ENCODE assay signal across 10 mouse cellular contexts in the genomic region with DNA sequence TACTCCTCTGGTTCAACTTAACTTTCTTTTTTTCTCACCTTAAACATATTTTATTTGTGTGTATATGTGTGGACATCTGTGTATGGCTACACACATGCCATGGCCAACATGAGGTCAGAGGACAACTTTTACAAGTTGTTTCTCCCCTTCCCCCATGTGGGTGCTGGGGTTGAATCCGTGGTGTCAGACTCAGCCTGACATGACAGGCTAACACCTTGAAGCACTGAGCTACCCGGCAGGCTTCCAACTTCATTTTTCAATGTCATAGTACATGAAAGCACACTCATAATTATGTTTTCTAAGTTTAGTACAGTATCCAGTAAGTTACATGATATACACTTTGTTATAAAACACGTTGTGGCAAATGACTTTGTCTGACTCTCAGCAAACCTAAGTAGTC. TPM values are rescaled to one million over a fixed set of nuclear protein-coding genes. Genes with fewer than 3 reads are reported as not detected.
DNase-seq lines count a peak whose midpoint lies in the region; ATAC-seq and TF ChIP-seq lines count a peak whose summit lies in the region.
"Had no signal": no experiment of that assay in that cellular context is flagged by ENCODE, and none has a peak within 500 bp of the region (broad histone marks: within the 10 kb centered on the region; RNA-seq: fewer than 3 reads in every experiment).

No protein-coding gene starts in this region.

- no peak overlapping the region for H3K9ac ChIP-seq in forebrain, postnatal 0 days
- no peak overlapping the region for H3K9ac ChIP-seq in forebrain, embryonic 15.5 days (replicated peaks)
- no peak overlapping the region for H3K9ac ChIP-seq in kidney, postnatal 0 days (ENCODE audit: low read depth, low read length)
- peak overlapping the region; percentile 67 for H3K9ac ChIP-seq in heart, embryonic 16.5 days (ENCODE audit: low read length)
- H3K9ac ChIP-seq in liver, embryonic 16.5 days (ENCODE audit: low read depth, low read length) = peak overlapping the region; percentile 39; the same call in 1 of the 2 replicates

- H3K27me3 ChIP-seq in forebrain, postnatal 0 days (ENCODE audit: insufficient read depth, low read length) = no peaks in the 10 kb centered on the region
- no peaks in the 10 kb centered on the region for H3K27me3 ChIP-seq in forebrain, embryonic 15.5 days
- no peaks in the 10 kb centered on the region for H3K27me3 ChIP-seq in kidney, postnatal 0 days (ENCODE audit: insufficient read depth, low read length)
- H3K27me3 ChIP-seq in heart, embryonic 16.5 days (ENCODE audit: control insufficient read depth, insufficient read depth, low read length) = no peaks in the 10 kb centered on the region
- H3K27me3 ChIP-seq in liver, embryonic 16.5 days (ENCODE audit: control insufficient read depth, insufficient read depth, low read depth, low read length) = no peaks in the 10 kb centered on the region
- H3K27me3 ChIP-seq: Patski had no signal

- no peak for ATAC-seq in forebrain, postnatal 0 days
- ATAC-seq in forebrain, embryonic 15.5 days (replicated peaks) = no peak
- ATAC-seq in kidney, postnatal 0 days (replicated peaks; ENCODE audit: low FRiP score, low read depth) = no peak
- ATAC-seq in heart, embryonic 16.5 days (replicated peaks; ENCODE audit: extremely low read depth, insufficient read depth, low FRiP score) = no peak
- no peak for ATAC-seq in liver, embryonic 16.5 days (ENCODE audit: low read depth)

- DNase-seq in forebrain, postnatal 0 days = no peak
- no peak for DNase-seq in kidney, postnatal 0 days (ENCODE audit: low spot score)
- no peak for DNase-seq in kidney, postnatal 14 days
- DNase-seq in gastrocnemius, adult 8-10 months (ENCODE audit: low spot score in 2 of 2) = no peak
- no peak for DNase-seq in adrenal gland, postnatal 25 days

- peak overlapping the region; percentile 29; the same call in 1 of the 2 replicates for H3K27ac ChIP-seq in forebrain, postnatal 0 days (ENCODE audit: low read depth, low read length)
- no peak overlapping the region for H3K27ac ChIP-seq in forebrain, embryonic 15.5 days (replicated peaks)
- H3K27ac ChIP-seq in kidney, postnatal 0 days = peak overlapping the region; percentile 89
- H3K27ac ChIP-seq in heart, embryonic 16.5 days (ENCODE audit: low read length) = peak overlapping the region; percentile 100
- H3K27ac ChIP-seq in liver, embryonic 16.5 days (ENCODE audit: low read length) = peak overlapping the region; percentile 87

- peaks cover 4% of the 10 kb centered on the region; the same call in 1 of the 2 replicates for H3K4me1 ChIP-seq in forebrain, postnatal 0 days (ENCODE audit: insufficient read depth)
- peaks cover 16% of the 10 kb centered on the region for H3K4me1 ChIP-seq in forebrain, embryonic 15.5 days
- H3K4me1 ChIP-seq in kidney, postnatal 0 days (replicated peaks; ENCODE audit: insufficient read depth, low read length) = peaks cover 21% of the 10 kb centered on the region
- H3K4me1 ChIP-seq in heart, embryonic 16.5 days (ENCODE audit: control insufficient read depth, insufficient read depth, low read length) = peaks cover 68% of the 10 kb centered on the region
- peaks cover 59% of the 10 kb centered on the region for H3K4me1 ChIP-seq in liver, embryonic 16.5 days (ENCODE audit: control insufficient read depth, low read depth, low read length)

- no peak for TF ChIP-seq CTCF in forebrain, postnatal 0 days (IDR thresholded peaks at IDR 0.05; ENCODE audit: low read depth)
- no peak for TF ChIP-seq CTCF in kidney, postnatal 0 days (IDR thresholded peaks at IDR 0.05; ENCODE audit: low read depth)

- no peak overlapping the region for H3K4me3 ChIP-seq in forebrain, postnatal 0 days (ENCODE audit: low read depth, low read length)
- H3K4me3 ChIP-seq in forebrain, embryonic 15.5 days = no peak overlapping the region
- no peak overlapping the region for H3K4me3 ChIP-seq in kidney, postnatal 0 days (replicated peaks; ENCODE audit: low read depth, low read length)
- H3K4me3 ChIP-seq in heart, embryonic 16.5 days (ENCODE audit: low read length) = no peak overlapping the region
- H3K4me3 ChIP-seq in liver, embryonic 16.5 days (ENCODE audit: low read depth, low read length) = no peak overlapping the region

- WGBS in forebrain, postnatal 0 days = 84% methylated on average over 3 of the region's 3 CpGs
- 87% methylated on average over 3 of the region's 3 CpGs for WGBS in forebrain, embryonic 15.5 days
- WGBS in kidney, postnatal 0 days = 60% methylated on average over 3 of the region's 3 CpGs
- 27% methylated on average over 3 of the region's 3 CpGs for WGBS in heart, embryonic 16.5 days
- 70% methylated on average over 3 of the region's 3 CpGs for WGBS in liver, embryonic 16.5 days (ENCODE audit: insufficient replicate concordance)

- H3K4me2 ChIP-seq in forebrain, postnatal 0 days (ENCODE audit: low read depth) = no peak overlapping the region
- H3K4me2 ChIP-seq in forebrain, embryonic 15.5 days (replicated peaks) = no peak overlapping the region
- H3K4me2 ChIP-seq in kidney, postnatal 0 days (ENCODE audit: low read length) = no peak overlapping the region
- peak overlapping the region; percentile 71; the same call in 1 of the 2 replicates for H3K4me2 ChIP-seq in heart, embryonic 16.5 days (ENCODE audit: low read depth, low read length)
- no peak overlapping the region for H3K4me2 ChIP-seq in liver, embryonic 16.5 days (ENCODE audit: low read depth, low read length)

- no peaks in the 10 kb centered on the region for H3K36me3 ChIP-seq in forebrain, postnatal 0 days (ENCODE audit: insufficient read depth)
- H3K36me3 ChIP-seq in forebrain, embryonic 15.5 days = no peaks in the 10 kb centered on the region
- H3K36me3 ChIP-seq in kidney, postnatal 0 days (ENCODE audit: insufficient read depth, low read length) = no peaks in the 10 kb centered on the region
- no peaks in the 10 kb centered on the region for H3K36me3 ChIP-seq in heart, embryonic 16.5 days (ENCODE audit: control insufficient read depth, insufficient read depth)
- no peaks in the 10 kb centered on the region for H3K36me3 ChIP-seq in liver, embryonic 16.5 days (ENCODE audit: control insufficient read depth, insufficient read depth)

- no peaks in the 10 kb centered on the region for H3K9me3 ChIP-seq in forebrain, postnatal 0 days (ENCODE audit: low read length)
- no peaks in the 10 kb centered on the region for H3K9me3 ChIP-seq in forebrain, embryonic 15.5 days
- H3K9me3 ChIP-seq in kidney, postnatal 0 days (replicated peaks; ENCODE audit: low read length) = no peaks in the 10 kb centered on the region
- no peaks in the 10 kb centered on the region for H3K9me3 ChIP-seq in heart, embryonic 16.5 days (replicated peaks; ENCODE audit: control insufficient read depth, low read length)
- H3K9me3 ChIP-seq in liver, embryonic 16.5 days (replicated peaks; ENCODE audit: control insufficient read depth, low read length) = no peaks in the 10 kb centered on the region

RNA-seq across cellular contexts. Expression of a gene that starts 12.4 kb away (rescaled TPM):
- 1.9 and 5.0 TPM in 2 replicates for total RNA-seq in forebrain, postnatal 0 days (2014; rRNA removed)
- polyA plus RNA-seq in forebrain, postnatal 0 days (2015; fragmentation: Nextera tagmentation; extraction: Ambion mirVana) = 13.5 and 14.8 TPM in 2 replicates
- polyA plus RNA-seq in forebrain, embryonic 15.5 days (2015; fragmentation: Nextera tagmentation; extraction: Ambion mirVana) = 14.9 and 16.1 TPM in 2 replicates
- polyA plus RNA-seq in kidney, postnatal 0 days (2015; fragmentation: Nextera tagmentation; extraction: Ambion mirVana) = 16.3 and 16.4 TPM in 2 replicates
- polyA plus RNA-seq in heart, embryonic 16.5 days (2015; fragmentation: Nextera tagmentation; extraction: Ambion mirVana) = 15.2 and 15.7 TPM in 2 replicates
- 15.8 and 18.6 TPM in 2 replicates for polyA plus RNA-seq in liver, embryonic 16.5 days (2015; fragmentation: Nextera tagmentation; extraction: Ambion mirVana)
- total RNA-seq in gastrocnemius, adult 8-10 months (2022) = 10 to 100 TPM in 2 of 4 experiments, 1 to 10 TPM in 2; 8.6 to 12.5 (median 10.4) TPM
- 18.2 and 18.8 TPM in 2 replicates for total RNA-seq in adrenal gland, postnatal 25 days (2021)

RNA-seq across cellular contexts. Expression of a gene that starts 26.6 kb away (rescaled TPM):
- 26.2 and 30.3 TPM in 2 replicates for total RNA-seq in forebrain, postnatal 0 days (2014; rRNA removed)
- 28.1 and 33.1 TPM in 2 replicates for polyA plus RNA-seq in forebrain, postnatal 0 days (2015; fragmentation: Nextera tagmentation; extraction: Ambion mirVana)
- polyA plus RNA-seq in forebrain, embryonic 15.5 days (2015; fragmentation: Nextera tagmentation; extraction: Ambion mirVana) = 20.7 and 21.5 TPM in 2 replicates
- polyA plus RNA-seq in kidney, postnatal 0 days (2015; fragmentation: Nextera tagmentation; extraction: Ambion mirVana) = 31.7 and 33.2 TPM in 2 replicates
- 45.8 and 48.9 TPM in 2 replicates for polyA plus RNA-seq in heart, embryonic 16.5 days (2015; fragmentation: Nextera tagmentation; extraction: Ambion mirVana)
- polyA plus RNA-seq in liver, embryonic 16.5 days (2015; fragmentation: Nextera tagmentation; extraction: Ambion mirVana) = 688 and 719 TPM in 2 replicates
- total RNA-seq in gastrocnemius, adult 8-10 months (2022) = 1 to 10 TPM; 7.4 to 9.3 (median 8.0) TPM
- total RNA-seq in adrenal gland, postnatal 25 days (2021) = 32.0 and 36.3 TPM in 2 replicates

RNA-seq across cellular contexts. Expression of a gene that starts 42.4 kb away (rescaled TPM):
- not detected in 2 replicates for total RNA-seq in forebrain, postnatal 0 days (2014; rRNA removed)
- polyA plus RNA-seq in forebrain, postnatal 0 days (2015; fragmentation: Nextera tagmentation; extraction: Ambion mirVana) = 0.11 TPM in 1 of 2 replicates, not detected in the other
- polyA plus RNA-seq in forebrain, embryonic 15.5 days (2015; fragmentation: Nextera tagmentation; extraction: Ambion mirVana) = 0.17 TPM in 1 of 2 replicates, not detected in the other
- polyA plus RNA-seq in kidney, postnatal 0 days (2015; fragmentation: Nextera tagmentation; extraction: Ambion mirVana) = 76.5 and 88.2 TPM in 2 replicates
- 1.0 and 5.6 TPM in 2 replicates for polyA plus RNA-seq in heart, embryonic 16.5 days (2015; fragmentation: Nextera tagmentation; extraction: Ambion mirVana)
- polyA plus RNA-seq in liver, embryonic 16.5 days (2015; fragmentation: Nextera tagmentation; extraction: Ambion mirVana) = 4.8 and 7.1 TPM in 2 replicates
- total RNA-seq in gastrocnemius, adult 8-10 months (2022) = not detected
- total RNA-seq in adrenal gland, postnatal 25 days (2021) = 0.27 and 0.76 TPM in 2 replicates
- total RNA-seq: left cerebral cortex, postnatal 36 days had no signal

RNA-seq across cellular contexts. Expression of a gene that starts 42.9 kb away (rescaled TPM):
- 0.85 and 0.86 TPM in 2 replicates for total RNA-seq in forebrain, postnatal 0 days (2014; rRNA removed)
- 0.35 and 0.75 TPM in 2 replicates for polyA plus RNA-seq in forebrain, postnatal 0 days (2015; fragmentation: Nextera tagmentation; extraction: Ambion mirVana)
- 0.10 and 0.43 TPM in 2 replicates for polyA plus RNA-seq in forebrain, embryonic 15.5 days (2015; fragmentation: Nextera tagmentation; extraction: Ambion mirVana)
- polyA plus RNA-seq in kidney, postnatal 0 days (2015; fragmentation: Nextera tagmentation; extraction: Ambion mirVana) = 1.5 and 2.0 TPM in 2 replicates
- 0.21 TPM in 1 of 2 replicates, not detected in the other for polyA plus RNA-seq in heart, embryonic 16.5 days (2015; fragmentation: Nextera tagmentation; extraction: Ambion mirVana)
- not detected in 2 replicates for polyA plus RNA-seq in liver, embryonic 16.5 days (2015; fragmentation: Nextera tagmentation; extraction: Ambion mirVana)
- under 1 TPM in 2 of 4 experiments, not detected in 2; 0.07 to 0.13 TPM for total RNA-seq in gastrocnemius, adult 8-10 months (2022)
- total RNA-seq in adrenal gland, postnatal 25 days (2021) = 0.33 and 0.39 TPM in 2 replicates

RNA-seq across cellular contexts. Expression of a gene that starts 54.0 kb away (rescaled TPM):
- 54.9 and 57.7 TPM in 2 replicates for total RNA-seq in forebrain, postnatal 0 days (2014; rRNA removed)
- polyA plus RNA-seq in forebrain, postnatal 0 days (2015; fragmentation: Nextera tagmentation; extraction: Ambion mirVana) = 86.4 and 88.8 TPM in 2 replicates
- polyA plus RNA-seq in forebrain, embryonic 15.5 days (2015; fragmentation: Nextera tagmentation; extraction: Ambion mirVana) = 106 and 109 TPM in 2 replicates
- 77.8 and 81.6 TPM in 2 replicates for polyA plus RNA-seq in kidney, postnatal 0 days (2015; fragmentation: Nextera tagmentation; extraction: Ambion mirVana)
- 48.7 and 60.5 TPM in 2 replicates for polyA plus RNA-seq in heart, embryonic 16.5 days (2015; fragmentation: Nextera tagmentation; extraction: Ambion mirVana)
- 36.9 and 38.8 TPM in 2 replicates for polyA plus RNA-seq in liver, embryonic 16.5 days (2015; fragmentation: Nextera tagmentation; extraction: Ambion mirVana)
- 10 to 100 TPM; 23.0 to 30.7 (median 27.9) TPM for total RNA-seq in gastrocnemius, adult 8-10 months (2022)
- 50.1 and 62.8 TPM in 2 replicates for total RNA-seq in adrenal gland, postnatal 25 days (2021)

Comparison
In these comparisons a context has a peak if more than half of its experiments do, and no peak if none do; other contexts are left out.
1. H3K9ac ChIP-seq: peak in heart, embryonic 16.5 days (single experiment) and liver, embryonic 16.5 days (single experiment); none in forebrain, postnatal 0 days (single experiment), forebrain, embryonic 15.5 days (single experiment) and kidney, postnatal 0 days (single experiment).
2. RNA of a gene that starts 26.6 kb away (polyA plus RNA-seq): 688 to 719 TPM in liver, embryonic 16.5 days; 45.8 to 48.9 TPM in heart, embryonic 16.5 days, 28.1 to 33.1 TPM in forebrain, postnatal 0 days, 31.7 to 33.2 TPM in kidney, postnatal 0 days and 20.7 to 21.5 TPM in forebrain, embryonic 15.5 days; every median in the first group is over 10 times any median in the second.